Mouse (Mus musculus) heart, embryonic 15.5 days (tissue): ENCODE results near the gene Vstm5. TPM values are rescaled to one million over a fixed set of nuclear protein-coding genes. Genes with fewer than 3 reads are reported as not detected.
"Not testable (repeated sequence)": the region's sequence is repeated elsewhere in the genome, so short reads cannot be mapped to it uniquely, and the experiment has no call there.

Experiments used
- ATAC-seq: fragments of 200-750 bp; cut with Nextera tagmentation; replicated peaks from 2 replicates; pipeline ENCODE4 v1.8.0; 2017; ENCODE audit warnings: low read depth, moderate TSS enrichment; ENCODE audit not compliant: insufficient number of reproducible peaks, insufficient read depth, low FRiP score
- H3K27ac ChIP-seq: fragments of 300-500 bp; sonication (generic); 2 replicates; pipeline ENCODE4 v1.5.1; 2015; ENCODE audit warnings: mild to moderate bottlenecking, inconsistent platforms
- H3K27me3 ChIP-seq: fragments of 300-500 bp; sonication (generic); 2 replicates; pipeline ENCODE4 v1.6.1; 2015; ENCODE audit warnings: inconsistent platforms
- H3K36me3 ChIP-seq: fragments of 300-500 bp; sonication (generic); 2 replicates; pipeline ENCODE4 v1.6.1; 2015; ENCODE audit warnings: mild to moderate bottlenecking, inconsistent platforms
- H3K4me1 ChIP-seq: fragments of 300-500 bp; sonication (generic); replicated peaks from 2 replicates; pipeline ENCODE4 v1.6.1; 2015; ENCODE audit warnings: inconsistent platforms
- H3K4me2 ChIP-seq: fragments of 300-500 bp; sonication (generic); 2 replicates; pipeline ENCODE4 v1.6.1; 2015; ENCODE audit warnings: inconsistent platforms, mild to moderate bottlenecking, moderate library complexity
- H3K4me3 ChIP-seq: fragments of 300-500 bp; sonication (generic); 2 replicates; pipeline ENCODE4 v1.5.1; 2015; ENCODE audit warnings: mild to moderate bottlenecking, inconsistent platforms
- H3K9ac ChIP-seq: fragments of 300-500 bp; sonication (generic); 2 replicates; pipeline ENCODE4 v1.6.1; 2015; ENCODE audit warnings: mild to moderate bottlenecking, inconsistent platforms
- H3K9me3 ChIP-seq: fragments of 300-500 bp; sonication (generic); replicated peaks from 2 replicates; pipeline ENCODE4 v1.6.1; 2016; ENCODE audit warnings: inconsistent platforms
- WGBS: fragments of 180-500 bp; shearing (Covaris S2); methylation state at CpG from one replicate; pipeline ENCODE4 v1.1.7; 2015; ENCODE audit warnings: mixed read lengths; 5-methylcytosine and 5-hydroxymethylcytosine counted together
- polyA plus RNA-seq: library from polyadenylated mRNA; unstranded; fragments of >200 nt; fragmentation: Nextera tagmentation; extraction: Ambion mirVana; gene quantifications from 2 replicates; pipeline ENCODE4 v1.2.1, GENCODE M21; 2015

Gene Vstm5
- polyA plus RNA-seq, 1 experiment from 2014 or later, result 1.5 TPM

GRCm38 (mm10) chr9:15297112-15297511 lies 58.3 kb downstream of the Vstm5 start:
- Histone ChIP-seq H3K9me3 (no peaks in the 10 kb centered on the region), H3K4me3 (no peak overlapping the region)

GRCm38 (mm10) chr9:15298451-15298850 lies 59.6 kb downstream of the Vstm5 start:
- no peak overlapping the region for H3K27ac ChIP-seq
- H3K4me3 ChIP-seq, result no peak overlapping the region
- no peak for ATAC-seq
- no peak overlapping the region for H3K4me2 ChIP-seq
- no peaks in the 10 kb centered on the region for H3K9me3 ChIP-seq
- WGBS, result 54% methylated on average over 2 of the region's 2 CpGs
- no peak overlapping the region for H3K9ac ChIP-seq
- 0 out of 2 replicates have a peak, but pooled peaks cover 1% of the 10 kb centered on the region for H3K36me3 ChIP-seq
- H3K27me3 ChIP-seq, result no peaks in the 10 kb centered on the region
- H3K4me1 ChIP-seq, result no peaks in the 10 kb centered on the region

More at GRCm38 (mm10) chr9:15297112-15297511, 58.3 kb downstream of the Vstm5 start:
- Histone ChIP-seq H3K4me1 (no peaks in the 10 kb centered on the region), H3K9ac (no peak overlapping the region), H3K4me2 (no peak overlapping the region), H3K27me3 (no peaks in the 10 kb centered on the region), H3K36me3 (0 out of 2 replicates have a peak, but pooled peaks cover 3% of the 10 kb centered on the region), H3K27ac (no peak overlapping the region)
- WGBS, result 87% methylated on average over 7 of the region's 7 CpGs
- ATAC-seq, result no peak

- no peak for ATAC-seq
- Histone ChIP-seq H3K4me2 (no peak overlapping the region), H3K27me3 (no peaks in the 10 kb centered on the region), H3K9ac (no peak overlapping the region), H3K4me1 (no peaks in the 10 kb centered on the region), H3K9me3 (no peaks in the 10 kb centered on the region), H3K27ac (no peak overlapping the region), H3K36me3 (no peaks in the 10 kb centered on the region), H3K4me3 (no peak overlapping the region)
- 79% methylated on average over 5 of the region's 5 CpGs for WGBS
Observed at GRCm38 (mm10) chr9:15300056-15300455, 61.2 kb downstream of the Vstm5 start.

- H3K9me3 ChIP-seq, result no peaks in the 10 kb centered on the region
- H3K27ac ChIP-seq, result peak overlapping the region; percentile 63; the same call in 1 of the 2 replicates
- H3K4me3 ChIP-seq, result no peak overlapping the region
- 62% methylated on average over 6 of the region's 6 CpGs for WGBS
- peak overlapping the region; percentile 17; the same call in 1 of the 2 replicates for H3K4me2 ChIP-seq
- no peaks in the 10 kb centered on the region for H3K36me3 ChIP-seq
- H3K4me1 ChIP-seq, result peaks cover 5% of the 10 kb centered on the region; the same call in 1 of the 2 replicates
- ATAC-seq, result no peak
- H3K9ac ChIP-seq, result no peak overlapping the region
- no peaks in the 10 kb centered on the region for H3K27me3 ChIP-seq
Observed at GRCm38 (mm10) chr9:15301399-15301798, 62.6 kb downstream of the Vstm5 start.

GRCm38 (mm10) chr9:15302006-15302405 lies 63.2 kb downstream of the Vstm5 start:
- not testable (repeated sequence) for H3K27ac ChIP-seq, ATAC-seq, H3K9me3 ChIP-seq, H3K36me3 ChIP-seq, H3K4me2 ChIP-seq, H3K9ac ChIP-seq, H3K27me3 ChIP-seq, H3K4me3 ChIP-seq, H3K4me1 ChIP-seq
- WGBS, result 78% methylated on average over 6 of the region's 6 CpGs

GRCm38 (mm10) chr9:15302881-15303280 lies 64.0 kb downstream of the Vstm5 start:
- 71% methylated on average over 2 of the region's 2 CpGs for WGBS
- Histone ChIP-seq H3K27ac (no peak overlapping the region), H3K9ac (no peak overlapping the region), H3K4me3 (no peak overlapping the region), H3K4me1 (peaks cover 16% of the 10 kb centered on the region), H3K9me3 (no peaks in the 10 kb centered on the region), H3K4me2 (no peak overlapping the region), H3K36me3 (peaks cover 4% of the 10 kb centered on the region), H3K27me3 (no peaks in the 10 kb centered on the region)
- ATAC-seq, result no peak

GRCm38 (mm10) chr9:15305503-15306397 lies 66.9 kb downstream of the Vstm5 start, which contains the start of gene Taf1d:
TSS of gene Taf1d (plus strand) at chr9:15306214.
- H3K27me3 ChIP-seq, result no peaks in the 10 kb centered on the region
- H3K9ac ChIP-seq, result peak within 1 kb of the TSS; percentile 99
- H3K27ac ChIP-seq, result peak within 1 kb of the TSS; percentile 97
- H3K36me3 ChIP-seq, result peaks cover 31% of the 10 kb centered on the region
- WGBS, result 13% methylated on average over 45 of the region's 45 CpGs
- peak; percentile 93 for ATAC-seq
- peaks cover 32% of the 10 kb centered on the region for H3K4me1 ChIP-seq
- H3K9me3 ChIP-seq, result no peaks in the 10 kb centered on the region
- H3K4me2 ChIP-seq, result peak within 1 kb of the TSS; percentile 75
- H3K4me3 ChIP-seq, result peak within 1 kb of the TSS; percentile 98

- H3K36me3 ChIP-seq, result peaks cover 36% of the 10 kb centered on the region
- 1% methylated on average over 35 of the region's 35 CpGs for WGBS
- H3K27ac ChIP-seq, result peak within 1 kb of the TSS; percentile 97
- no peaks in the 10 kb centered on the region for H3K9me3 ChIP-seq
- H3K4me3 ChIP-seq, result peak within 1 kb of the TSS; percentile 98
- H3K27me3 ChIP-seq, result no peaks in the 10 kb centered on the region
- peak within 1 kb of the TSS; percentile 99 for H3K9ac ChIP-seq
- peak within 1 kb of the TSS; percentile 75 for H3K4me2 ChIP-seq
- ATAC-seq, result peak; percentile 74
- peaks cover 32% of the 10 kb centered on the region for H3K4me1 ChIP-seq
Observed at GRCm38 (mm10) chr9:15306398-15307119, 67.7 kb downstream of the Vstm5 start, which contains the start of gene 4931406C07Rik. TSS of gene 4931406C07Rik (minus strand) at chr9:15306448.

GRCm38 (mm10) chr9:15307257-15307656 lies 68.4 kb downstream of the Vstm5 start:
- 5% methylated on average over 6 of the region's 6 CpGs for WGBS
- peaks cover 43% of the 10 kb centered on the region for H3K36me3 ChIP-seq
- peak overlapping the region; percentile 98 for H3K4me3 ChIP-seq
- no peaks in the 10 kb centered on the region for H3K27me3 ChIP-seq
- H3K4me1 ChIP-seq, result peaks cover 32% of the 10 kb centered on the region
- no peaks in the 10 kb centered on the region for H3K9me3 ChIP-seq
- ATAC-seq, result no peak
- peak overlapping the region; percentile 97 for H3K27ac ChIP-seq
- peak overlapping the region; percentile 75 for H3K4me2 ChIP-seq
- H3K9ac ChIP-seq, result peak overlapping the region; percentile 99

- WGBS, result 49% methylated on average over 2 of the region's 2 CpGs
- Histone ChIP-seq H3K27me3 (no peaks in the 10 kb centered on the region), H3K9me3 (no peaks in the 10 kb centered on the region), H3K4me2 (peak overlapping the region; percentile 75), H3K9ac (no peak overlapping the region), H3K4me3 (no peak overlapping the region), H3K27ac (no peak overlapping the region), H3K4me1 (peaks cover 32% of the 10 kb centered on the region), H3K36me3 (peaks cover 52% of the 10 kb centered on the region)
- no peak for ATAC-seq
Observed at GRCm38 (mm10) chr9:15308254-15308653, 69.4 kb downstream of the Vstm5 start.
